Mouse (Mus musculus): ENCODE data around the gene Ruvbl1.
A peak's percentile ranks its signal among the peaks of the same experiment; 100 is the strongest.

The Ruvbl1 gene

GRCm38 (mm10) chr6:88465181-88465920 lies at the start of gene Ruvbl1:
Ruvbl1 (plus strand) TSS chr6:88465409.
- DNase-seq (ENCODE audit: low spot score) = peak; percentile 83

GRCm38 (mm10) chr6:88416130-88416758 lies 49.0 kb upstream of the Ruvbl1 start:
- no peak for DNase-seq (ENCODE audit: low spot score)

GRCm38 (mm10) chr6:88431202-88431601 lies 34.0 kb upstream of the Ruvbl1 start:
- no peak for DNase-seq (ENCODE audit: low spot score)

GRCm38 (mm10) chr6:88435609-88436008 lies 29.6 kb upstream of the Ruvbl1 start:
- no peak for DNase-seq (ENCODE audit: low spot score)

GRCm38 (mm10) chr6:88439056-88439455 lies 26.2 kb upstream of the Ruvbl1 start:
- DNase-seq (ENCODE audit: low spot score) = no peak

GRCm38 (mm10) chr6:88442551-88442950 lies 22.7 kb upstream of the Ruvbl1 start:
- no peak for DNase-seq (ENCODE audit: low spot score)

- no peak for DNase-seq (ENCODE audit: low spot score)
Observed at GRCm38 (mm10) chr6:88443446-88443845, 21.8 kb upstream of the Ruvbl1 start.

- DNase-seq (ENCODE audit: low spot score) = no peak
Observed at GRCm38 (mm10) chr6:88444076-88444750, 21.0 kb upstream of the Ruvbl1 start.

- DNase-seq (ENCODE audit: low spot score) = no peak
Observed at GRCm38 (mm10) chr6:88445661-88446060, 19.5 kb upstream of the Ruvbl1 start.

- DNase-seq (ENCODE audit: low spot score) = peak; percentile 44
Observed at GRCm38 (mm10) chr6:88446063-88447002, 18.9 kb upstream of the Ruvbl1 start, which contains the start of gene Eefsec. Eefsec (minus strand) TSS chr6:88446539.

- no peak for DNase-seq (ENCODE audit: low spot score)
Observed at GRCm38 (mm10) chr6:88447454-88447853, 17.8 kb upstream of the Ruvbl1 start.

GRCm38 (mm10) chr6:88454545-88454944 lies 10.7 kb upstream of the Ruvbl1 start:
- no peak for DNase-seq (ENCODE audit: low spot score)

GRCm38 (mm10) chr6:88469878-88470277 lies 4.7 kb downstream of the Ruvbl1 start:
- DNase-seq (ENCODE audit: low spot score) = no peak

GRCm38 (mm10) chr6:88480421-88480820 lies 15.2 kb downstream of the Ruvbl1 start:
- no peak for DNase-seq (ENCODE audit: low spot score)

GRCm38 (mm10) chr6:88483111-88483510 lies 17.9 kb downstream of the Ruvbl1 start:
- no peak for DNase-seq (ENCODE audit: low spot score)

GRCm38 (mm10) chr6:88483913-88484312 lies 18.7 kb downstream of the Ruvbl1 start:
- no peak for DNase-seq (ENCODE audit: low spot score)

- DNase-seq (ENCODE audit: low spot score) = no peak
Observed at GRCm38 (mm10) chr6:88485378-88485777, 20.2 kb downstream of the Ruvbl1 start.

GRCm38 (mm10) chr6:88486893-88487292 lies 21.7 kb downstream of the Ruvbl1 start:
- DNase-seq (ENCODE audit: low spot score) = peak; percentile 40

GRCm38 (mm10) chr6:88489026-88489425 lies 23.8 kb downstream of the Ruvbl1 start:
- DNase-seq (ENCODE audit: low spot score) = no peak

GRCm38 (mm10) chr6:88489834-88490233 lies 24.6 kb downstream of the Ruvbl1 start:
- no peak for DNase-seq (ENCODE audit: low spot score)

GRCm38 (mm10) chr6:88490629-88491354 lies 25.6 kb downstream of the Ruvbl1 start:
- DNase-seq (ENCODE audit: low spot score) = peak; percentile 40

Data from layer of hippocampus, adult 9-10 months (tissue).